Mouse (Mus musculus) liver, postnatal 0 days (tissue): ENCODE results near the gene Ttll6.

Experiments
- CTCF ChIP-seq: sonication (generic); IDR thresholded peaks from 2 replicates; pipeline ENCODE4 v1.5.1; 2016; ENCODE audit warnings: antibody characterized with exemption, low read depth
- EP300 ChIP-seq: IDR thresholded peaks from 2 replicates; pipeline ENCODE4 v1.6.1; 2016; ENCODE audit warnings: antibody characterized with exemption, low read depth, mild to moderate bottlenecking

GRCm38 (mm10) chr11:96187321-96187720, 53.7 kb downstream of the Ttll6 start:
- TF ChIP-seq CTCF (no peak), EP300 (no peak)
